Comparison of ENCODE assay signal across 19 mouse cellular contexts in genomic region chr13:55984772-55985171, GRCm38 (mm10).
A peak's percentile ranks its signal among the peaks of the same experiment; 100 is the strongest.
DNase-seq lines count a peak whose midpoint lies in the region; ATAC-seq lines count a peak whose summit lies in the region.
"Had no signal": no experiment of that assay in that cellular context is flagged by ENCODE, and none has a peak within 500 bp of the region (broad histone marks: within the 10 kb centered on the region; RNA-seq: fewer than 3 reads in every experiment).

No protein-coding gene starts in this region.

- no peaks in the 10 kb centered on the region for H3K9me3 ChIP-seq in midbrain, embryonic 15.5 days
- H3K9me3 ChIP-seq in midbrain, embryonic 10.5 days (replicated peaks), result no peaks in the 10 kb centered on the region
- no peaks in the 10 kb centered on the region for H3K9me3 ChIP-seq in stomach, embryonic 16.5 days (replicated peaks; ENCODE audit: control insufficient read depth, low read length)
- H3K9me3 ChIP-seq: forebrain, embryonic 12.5 days; heart, embryonic 15.5 days; hindbrain, embryonic 13.5 days had no signal

- ATAC-seq in midbrain, embryonic 15.5 days (replicated peaks), result no peak
- 0 out of 2 replicates have a peak, but pooled peaks have one; percentile 28 for ATAC-seq in stomach, embryonic 16.5 days (ENCODE audit: insufficient read depth, low FRiP score)
- ATAC-seq: activated CD4-positive, CD25-positive, alpha-beta regulatory T cell, adult 4 months; forebrain, embryonic 16.5 days; Patski had no signal

- DNase-seq in lung, adult 18-20 months, result peak; percentile 11 to 48
- no peak for DNase-seq in lung, postnatal 4 days
- DNase-seq in midbrain, embryonic 10.5 days (ENCODE audit: low spot score), result no peak
- DNase-seq in frontal cortex, postnatal 25 days (ENCODE audit: low spot score in 2 of 2), result no peak
- no peak for DNase-seq in cerebellum, postnatal 25 days
- DNase-seq: adrenal gland, postnatal 14 days; cerebellum, adult 11-12 months; cerebellum, adult 9-10 months; gastrocnemius, postnatal 14 days; heart, adult 2 months had no signal

- H3K36me3 ChIP-seq in midbrain, embryonic 15.5 days (replicated peaks), result no peaks in the 10 kb centered on the region
- H3K36me3 ChIP-seq in midbrain, embryonic 10.5 days, result no peaks in the 10 kb centered on the region
- no peaks in the 10 kb centered on the region for H3K36me3 ChIP-seq in stomach, embryonic 16.5 days (ENCODE audit: control insufficient read depth, insufficient read depth, low read length)
- H3K36me3 ChIP-seq: forebrain, embryonic 12.5 days; heart, embryonic 15.5 days; hindbrain, embryonic 13.5 days had no signal

- no peak overlapping the region for H3K9ac ChIP-seq in midbrain, embryonic 15.5 days
- H3K9ac ChIP-seq in stomach, embryonic 16.5 days (ENCODE audit: low read length), result no peak overlapping the region
- H3K9ac ChIP-seq: forebrain, embryonic 12.5 days; heart, embryonic 15.5 days; hindbrain, embryonic 13.5 days had no signal

- WGBS in midbrain, embryonic 15.5 days, result 30% methylated on average over 6 of the region's 6 CpGs
- WGBS in midbrain, embryonic 10.5 days, result 39% methylated on average over 6 of the region's 6 CpGs
- 35% methylated on average over 6 of the region's 6 CpGs for WGBS in stomach, embryonic 16.5 days

- peaks cover 18% of the 10 kb centered on the region; the same call in 1 of the 2 replicates for H3K4me1 ChIP-seq in midbrain, embryonic 15.5 days
- H3K4me1 ChIP-seq in midbrain, embryonic 10.5 days, result peaks cover 63% of the 10 kb centered on the region
- H3K4me1 ChIP-seq in stomach, embryonic 16.5 days (ENCODE audit: control insufficient read depth, insufficient read depth, low read length), result peaks cover 44% of the 10 kb centered on the region

- peak overlapping the region; percentile 27; the same call in 1 of the 2 replicates for H3K27ac ChIP-seq in midbrain, embryonic 15.5 days
- H3K27ac ChIP-seq in midbrain, embryonic 10.5 days (replicated peaks), result no peak overlapping the region
- H3K27ac ChIP-seq in stomach, embryonic 16.5 days (ENCODE audit: low read length), result peak overlapping the region; percentile 65
- H3K27ac ChIP-seq: forebrain, embryonic 12.5 days; heart, adult 2 months; hindbrain, embryonic 13.5 days had no signal

- no peak overlapping the region for H3K4me2 ChIP-seq in midbrain, embryonic 15.5 days
- no peak overlapping the region for H3K4me2 ChIP-seq in stomach, embryonic 16.5 days (ENCODE audit: low read depth, low read length)
- H3K4me2 ChIP-seq: forebrain, embryonic 12.5 days; heart, embryonic 11.5 days; heart, embryonic 15.5 days; hindbrain, embryonic 13.5 days had no signal

- peaks cover 10% of the 10 kb centered on the region; the same call in 1 of the 2 replicates for H3K27me3 ChIP-seq in midbrain, embryonic 15.5 days (replicated peaks)
- H3K27me3 ChIP-seq in midbrain, embryonic 10.5 days (ENCODE audit: low read depth, poor library complexity, severe bottlenecking), result peaks cover 68% of the 10 kb centered on the region
- no peaks in the 10 kb centered on the region for H3K27me3 ChIP-seq in stomach, embryonic 16.5 days (ENCODE audit: control insufficient read depth, insufficient read depth, low read length)
- H3K27me3 ChIP-seq: Patski had no signal

- no peak overlapping the region for H3K4me3 ChIP-seq in midbrain, embryonic 15.5 days
- H3K4me3 ChIP-seq in midbrain, embryonic 10.5 days, result no peak overlapping the region
- no peak overlapping the region for H3K4me3 ChIP-seq in stomach, embryonic 16.5 days (replicated peaks; ENCODE audit: low read length)
- H3K4me3 ChIP-seq: forebrain, embryonic 12.5 days; heart, adult 2 months; heart, embryonic 15.5 days; hindbrain, embryonic 13.5 days had no signal

Comparison
In these comparisons a context has a peak if more than half of its experiments do, and no peak if none do; other contexts are left out.
1. DNase-seq: peak in lung, adult 18-20 months (2 of 2); none in lung, postnatal 4 days (0 of 2), midbrain, embryonic 10.5 days (single experiment), frontal cortex, postnatal 25 days (0 of 2) and cerebellum, postnatal 25 days (0 of 2).